Mouse (Mus musculus) retina, embryonic 14.5 days (tissue): ENCODE measurements around the gene Arid2.
A peak's percentile ranks its signal among the peaks of the same experiment; 100 is the strongest.
"Not testable (repeated sequence)": the region's sequence is repeated elsewhere in the genome, so short reads cannot be mapped to it uniquely, and the experiment has no call there.

Experiments used
- DNase-seq: peaks from one replicate; pipeline ENCODE4 v3.0.0-alpha.2; 2015; ENCODE audit warnings: low spot score

Arid2 gene

DNA sequence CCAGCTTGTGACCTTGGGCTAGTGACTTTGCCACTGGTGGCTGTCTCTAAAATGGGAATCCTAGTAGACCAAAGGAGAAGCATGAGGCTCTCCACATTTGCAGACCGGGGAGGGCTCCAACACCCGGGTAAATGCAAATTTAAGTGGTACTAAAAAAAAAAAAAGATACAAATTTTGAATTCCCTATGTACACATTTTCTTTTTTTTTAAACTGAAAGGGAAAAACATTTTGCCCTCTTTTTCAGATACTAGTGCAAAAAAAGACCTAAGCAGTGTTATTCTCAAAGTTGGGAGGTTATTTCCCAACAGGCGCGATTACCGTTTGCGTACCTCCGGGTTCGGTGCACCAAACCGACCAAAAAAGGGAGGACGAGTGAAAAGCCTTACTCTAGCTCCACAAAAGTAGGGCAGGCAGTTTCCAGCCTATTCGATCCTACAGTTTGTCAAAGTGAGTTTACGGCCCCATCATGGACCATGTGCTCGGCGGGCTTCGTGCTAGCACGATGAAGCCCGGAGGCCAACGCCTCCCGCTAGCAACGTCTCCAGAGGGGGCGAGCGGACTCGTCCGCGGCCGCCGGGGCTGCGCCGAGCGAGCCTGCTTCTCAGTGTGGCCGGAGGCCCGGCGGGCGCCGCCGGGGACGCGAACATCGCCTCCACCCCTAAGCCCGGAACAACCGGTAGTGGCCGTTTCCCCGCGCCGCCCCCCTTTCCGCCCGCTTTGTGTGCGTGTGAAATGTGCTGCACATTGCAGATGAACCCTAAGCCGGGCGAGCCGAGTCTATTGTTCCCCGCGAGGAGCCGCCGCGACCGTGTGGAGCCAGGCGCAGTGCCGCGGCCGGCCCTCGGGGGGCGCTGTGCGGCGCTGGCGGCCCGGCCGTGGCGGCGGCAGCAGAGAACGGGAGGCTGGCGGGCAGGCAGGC is 1.0 kb upstream of the Arid2 start:
- DNase-seq, result peak; percentile 93

DNA sequence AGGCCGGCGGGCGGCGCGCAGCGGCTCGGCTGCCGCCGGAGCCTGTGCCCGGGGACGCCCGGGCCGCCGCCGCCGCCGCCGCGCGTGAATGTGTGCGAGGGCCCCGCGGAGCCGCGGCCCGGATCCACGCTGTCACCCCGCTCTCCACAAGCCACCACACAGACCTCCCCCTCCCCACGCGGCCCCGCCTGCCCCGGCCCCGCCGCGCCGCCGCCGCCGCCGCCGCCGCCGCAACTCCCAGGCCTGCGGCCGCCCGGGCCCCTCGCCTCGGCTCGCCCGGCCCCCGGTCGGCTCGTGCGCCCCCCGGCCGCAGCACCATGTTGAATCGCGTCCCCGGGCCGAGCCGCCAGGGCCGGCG is 404 bp upstream of the Arid2 start:
- DNase-seq, result no peak

DNA sequence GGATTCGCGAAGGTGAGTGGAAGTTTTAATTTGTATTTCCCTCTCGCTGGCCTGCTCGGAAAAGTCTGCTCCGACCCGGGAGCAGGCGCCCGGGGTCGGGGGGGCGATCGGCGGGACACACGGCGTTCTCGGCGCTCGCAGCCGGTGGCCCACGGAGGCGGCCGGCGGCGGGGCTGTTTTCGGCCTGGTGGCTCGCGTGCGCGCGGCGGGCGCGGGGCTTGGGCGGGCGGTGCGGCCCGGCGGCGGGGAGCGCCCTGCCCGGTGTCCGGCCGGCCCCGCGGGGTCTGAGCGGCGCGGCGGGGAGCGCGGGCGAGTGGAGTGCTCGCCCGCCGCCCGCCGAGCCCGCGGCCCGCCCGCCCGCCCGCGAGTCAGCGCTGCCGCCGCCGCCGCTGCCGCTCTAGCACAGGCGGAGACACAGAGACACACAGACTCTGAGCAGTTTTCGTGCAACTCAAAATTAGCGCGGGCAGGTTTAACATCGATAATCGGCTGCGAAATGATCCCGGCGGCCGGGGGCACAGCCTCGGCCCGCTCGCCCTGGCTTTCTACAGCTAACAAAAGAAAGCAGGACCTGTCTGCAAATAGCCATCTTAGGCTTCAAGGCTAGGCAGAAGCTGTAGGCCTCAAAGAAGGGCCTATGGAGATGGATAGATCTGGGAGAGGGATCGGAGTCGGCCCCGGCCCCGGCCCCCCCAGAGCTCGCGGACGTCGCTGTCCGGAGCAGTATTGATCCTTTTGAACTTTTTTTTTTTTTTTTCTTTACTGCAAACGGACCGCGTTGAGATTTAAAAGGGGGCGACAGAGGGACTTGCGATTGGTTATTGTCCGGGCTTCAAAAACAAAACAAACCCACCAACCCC is 888 bp downstream of the Arid2 start:
- peak; percentile 71 for DNase-seq

DNA sequence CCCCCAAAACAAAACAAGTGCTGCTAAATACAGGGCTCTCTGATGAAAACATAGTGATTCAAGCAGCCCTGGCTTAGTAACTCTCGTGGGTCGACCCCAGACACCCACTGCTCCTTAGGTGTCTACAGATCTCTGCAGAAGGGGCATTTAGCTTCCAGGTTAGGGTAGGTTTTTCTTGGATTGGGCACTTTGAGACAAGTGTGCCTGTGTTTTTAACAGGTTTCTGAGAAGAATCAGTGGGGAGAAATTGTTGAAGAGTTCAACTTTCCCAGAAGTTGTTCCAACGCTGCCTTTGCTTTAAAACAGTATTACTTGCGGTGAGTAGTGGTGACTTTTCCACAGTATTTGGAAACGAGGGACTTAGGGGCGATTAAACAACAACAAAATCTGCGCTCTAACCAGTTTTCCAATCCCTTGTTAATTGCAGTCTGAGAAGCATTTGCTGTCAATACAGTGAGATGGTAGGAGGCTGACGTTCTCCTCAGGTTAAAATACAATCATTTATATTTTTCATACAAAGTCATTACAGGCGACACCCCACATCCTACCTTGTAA is 1.6 kb downstream of the Arid2 start:
- DNase-seq, result peak; percentile 22

DNA sequence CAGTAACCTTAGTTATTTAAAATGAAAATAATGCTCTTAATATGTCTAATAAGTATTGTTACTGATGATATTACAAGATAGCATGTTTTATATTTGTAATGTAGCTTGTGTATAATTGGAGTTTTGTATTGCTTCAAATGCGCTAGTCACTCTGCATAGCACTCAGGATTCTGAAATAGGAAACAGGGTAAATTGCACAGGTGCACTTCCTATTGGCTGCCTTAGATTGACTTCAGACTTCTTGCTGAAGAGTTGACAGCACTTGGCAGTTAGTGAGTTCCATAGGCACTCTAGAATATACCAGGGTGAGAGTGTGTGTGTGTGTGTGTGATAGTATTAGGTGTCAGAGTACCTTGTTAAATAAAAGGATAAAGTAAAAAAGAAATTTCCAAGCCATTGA is 2.7 kb downstream of the Arid2 start:
- DNase-seq, result no peak

DNA sequence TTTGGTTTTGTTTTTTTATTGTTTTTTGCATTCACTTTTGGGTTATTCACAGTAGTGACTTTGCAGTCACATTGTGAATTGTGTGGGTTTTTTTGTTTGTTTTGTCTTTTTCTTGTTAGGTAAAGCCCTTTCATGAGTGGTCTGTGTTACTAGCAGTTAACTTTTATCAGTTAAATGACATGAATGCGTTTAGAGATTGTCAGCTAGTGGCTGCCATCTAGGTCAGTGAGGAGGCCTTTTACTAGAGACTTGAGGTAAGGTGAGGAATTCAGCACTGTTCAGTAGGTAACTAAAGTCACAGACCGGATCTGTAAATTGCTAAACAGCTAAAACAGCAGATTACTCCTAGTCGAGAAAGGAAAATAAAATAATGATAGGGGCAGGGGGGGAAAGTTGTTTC is 6.1 kb downstream of the Arid2 start:
- no peak for DNase-seq

DNA sequence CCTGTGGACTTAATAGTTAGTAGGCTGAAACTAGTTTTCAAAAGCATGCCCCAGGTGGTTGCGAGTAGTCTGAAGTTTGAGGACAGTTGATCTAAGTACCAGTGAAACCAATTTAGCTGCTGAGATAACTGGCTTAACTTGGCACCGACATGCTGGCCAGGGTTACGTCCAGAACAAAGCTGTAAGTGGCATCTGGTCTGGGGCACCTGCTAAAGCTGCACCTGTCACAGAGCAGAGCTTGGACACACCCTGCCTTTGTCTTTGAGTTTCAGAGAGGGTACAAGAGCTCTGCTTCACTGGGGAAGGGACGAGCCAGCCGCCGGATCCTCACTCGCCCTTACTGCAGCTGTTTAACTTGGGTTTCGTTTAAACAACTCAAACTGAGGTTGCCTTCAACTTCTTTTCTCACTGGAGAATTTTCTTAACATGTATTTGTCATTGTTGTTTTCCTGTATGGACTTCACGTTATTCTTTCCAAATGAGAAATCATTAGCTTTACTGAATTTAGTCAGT is 9.8 kb downstream of the Arid2 start:
- DNase-seq, result no peak

DNA sequence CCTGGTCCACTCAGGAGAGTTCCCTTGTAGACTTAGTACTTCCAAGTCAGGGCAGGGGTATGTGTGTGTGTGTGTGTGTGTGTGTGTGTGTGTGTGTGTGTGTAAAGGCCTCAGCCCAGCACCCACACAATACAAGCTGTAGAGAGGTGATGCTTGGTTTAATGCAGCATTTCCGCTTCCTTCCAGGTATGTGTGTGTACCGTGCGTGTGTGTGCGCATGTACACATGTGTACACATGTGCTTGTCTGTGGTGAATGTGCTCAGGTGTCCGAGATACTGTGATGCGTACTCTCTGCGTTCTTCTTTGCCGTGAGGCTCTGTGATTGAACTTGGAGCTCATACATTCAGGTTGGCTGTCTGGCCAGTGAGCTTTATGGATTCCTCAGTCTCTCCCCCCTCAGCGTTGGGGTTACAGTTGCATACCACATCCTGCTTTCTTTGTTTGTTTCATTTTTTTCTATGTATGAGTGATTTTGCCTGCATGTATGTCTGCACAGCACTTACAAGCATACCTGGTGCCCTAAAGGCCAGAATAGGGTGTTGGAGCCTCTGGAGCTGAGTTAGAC is 10.4 kb downstream of the Arid2 start:
- DNase-seq, result no peak

DNA sequence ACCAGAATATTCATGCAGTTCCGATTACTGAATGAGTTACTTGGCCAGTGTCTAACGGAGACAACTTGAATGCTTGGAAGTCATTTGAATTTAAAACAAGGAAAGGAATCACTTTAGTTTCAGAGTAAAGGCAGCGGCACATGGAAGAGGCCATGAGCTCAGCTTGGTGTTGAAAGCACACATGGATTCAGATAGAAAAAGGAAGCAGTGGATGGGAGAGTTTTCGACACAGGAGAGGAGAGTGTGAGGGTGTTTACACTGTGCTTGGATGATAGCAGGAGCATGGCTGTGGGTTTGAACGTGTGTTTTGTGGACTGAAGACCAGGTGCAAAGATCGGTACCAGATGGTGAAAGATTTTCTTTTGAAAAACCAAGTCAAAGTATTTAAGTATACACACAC is 22.0 kb downstream of the Arid2 start:
- no peak for DNase-seq

DNA sequence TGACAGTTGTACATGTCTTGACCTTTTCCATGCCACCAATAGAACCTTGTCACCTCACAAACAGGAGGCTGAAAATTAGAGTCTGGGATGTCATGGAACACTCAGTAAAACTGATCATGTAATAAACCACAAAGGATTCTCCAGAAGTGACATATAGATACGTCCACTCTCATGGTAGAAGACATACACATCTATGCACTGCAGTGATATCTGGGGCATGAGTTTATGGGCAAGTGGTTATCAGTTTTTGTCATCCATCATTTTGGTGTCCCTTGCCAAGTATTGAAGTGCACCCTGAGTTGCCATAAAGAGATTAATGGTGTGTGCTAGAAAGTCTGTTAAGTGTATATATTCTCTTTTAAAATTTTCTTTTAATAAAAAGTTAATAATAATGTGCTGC is 25.6 kb downstream of the Arid2 start:
- DNase-seq, result no peak

DNA sequence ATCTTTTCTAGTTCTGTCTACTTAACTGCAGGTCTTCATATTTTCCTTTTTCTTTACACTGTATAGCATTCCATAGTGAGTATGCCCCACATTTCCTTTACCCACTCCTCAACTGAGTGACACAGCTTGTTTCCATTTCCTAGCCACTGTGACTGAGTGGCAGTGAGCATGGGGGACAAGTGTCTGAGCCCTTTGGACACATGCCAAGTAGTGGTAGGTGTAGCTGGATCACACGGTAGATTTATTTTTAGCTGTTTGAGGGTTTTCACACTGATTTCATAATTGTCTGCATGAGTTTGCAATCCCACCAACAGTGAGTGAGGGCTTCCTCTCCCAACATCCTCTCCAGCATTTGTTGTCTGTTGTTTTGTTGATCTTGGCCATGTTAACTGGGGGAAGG is 28.3 kb downstream of the Arid2 start:
- no peak for DNase-seq

DNA sequence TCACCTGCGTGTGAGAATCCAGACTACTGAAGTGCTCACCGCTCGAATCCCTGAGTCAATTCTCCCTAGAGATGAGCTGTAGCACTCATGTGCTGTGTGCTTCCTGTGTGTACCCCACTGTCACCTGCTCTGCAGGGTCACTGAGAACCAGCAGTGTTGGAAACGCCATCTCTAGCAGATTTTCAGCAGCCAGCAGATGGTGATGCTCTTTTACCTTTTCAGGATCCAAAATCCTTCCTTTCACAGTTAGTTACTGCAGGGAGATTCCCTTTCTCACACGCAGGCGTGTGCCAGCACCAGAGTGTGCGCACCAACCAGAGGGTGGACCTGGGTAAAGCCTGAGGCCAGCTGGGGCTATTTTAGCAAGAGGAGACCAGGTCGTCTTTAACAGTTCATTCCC is 32.0 kb downstream of the Arid2 start:
- DNase-seq, result no peak

DNA sequence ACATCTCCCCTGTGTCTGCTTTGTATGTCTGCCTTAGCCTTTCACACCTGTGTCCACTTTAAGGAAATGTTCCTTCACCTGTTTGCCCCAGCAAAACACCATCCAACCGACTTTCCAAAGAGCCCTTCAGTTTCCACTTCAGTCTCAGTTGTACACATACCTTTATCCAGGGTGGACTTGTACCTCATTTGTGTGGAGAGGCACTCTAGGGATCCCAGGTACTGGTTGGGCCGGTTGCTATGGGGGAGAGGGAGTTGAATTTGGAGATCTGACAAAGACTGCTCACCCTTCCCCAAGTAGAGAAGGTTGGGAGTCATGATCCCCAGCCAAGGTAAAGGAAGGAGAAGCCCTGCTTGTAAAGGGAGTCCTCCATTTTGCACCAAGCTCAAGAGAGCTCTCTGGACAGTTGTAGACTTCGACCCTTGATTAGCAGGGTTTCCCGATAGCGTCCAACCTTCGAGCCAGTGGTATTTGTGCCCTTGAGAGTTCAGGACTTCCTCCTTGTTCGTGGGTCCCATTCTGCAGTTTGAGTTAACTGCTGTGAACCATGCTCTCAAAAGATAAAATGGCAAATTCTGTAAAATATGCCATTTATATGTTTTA is 38.5 kb downstream of the Arid2 start:
- DNase-seq, result no peak

DNA sequence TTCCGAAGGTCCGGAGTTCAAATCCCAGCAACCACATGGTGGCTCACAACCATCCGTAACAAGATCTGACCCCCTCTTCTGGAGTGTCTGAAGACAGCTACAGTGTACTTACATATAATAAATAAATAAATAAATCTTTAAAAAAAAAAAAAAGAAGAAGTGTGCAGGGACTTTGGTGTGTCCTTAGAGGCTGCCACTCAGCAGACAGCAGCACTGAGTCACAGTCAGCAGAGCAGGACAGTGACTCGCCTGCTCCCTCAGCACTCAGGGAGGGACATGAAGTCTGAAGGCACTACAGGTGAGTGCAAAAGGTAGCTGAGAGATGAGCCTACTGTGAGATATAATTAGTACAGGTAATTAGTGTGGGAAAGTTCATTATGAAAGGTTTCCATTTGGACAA is 41.4 kb downstream of the Arid2 start:
- not testable (repeated sequence) for DNase-seq

DNA sequence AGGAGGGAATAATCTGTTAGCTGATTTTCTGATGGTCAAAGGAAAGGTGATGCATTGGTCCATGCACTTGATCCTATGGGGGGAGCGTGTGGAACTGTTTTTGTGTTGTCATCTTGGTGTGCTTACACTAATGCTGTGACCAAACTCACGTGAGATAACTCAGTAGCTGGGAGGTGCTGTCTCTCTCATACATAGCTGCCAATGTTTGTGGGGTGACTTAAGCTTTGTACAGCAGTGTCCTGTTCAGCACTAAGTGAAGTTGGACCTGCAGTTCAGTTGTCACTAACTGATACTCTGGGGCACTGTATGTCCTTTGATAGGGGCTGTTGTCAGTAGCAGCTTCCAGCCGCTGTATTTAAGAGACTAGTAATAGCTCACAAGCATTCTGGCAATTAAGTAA is 43.2 kb downstream of the Arid2 start:
- no peak for DNase-seq

DNA sequence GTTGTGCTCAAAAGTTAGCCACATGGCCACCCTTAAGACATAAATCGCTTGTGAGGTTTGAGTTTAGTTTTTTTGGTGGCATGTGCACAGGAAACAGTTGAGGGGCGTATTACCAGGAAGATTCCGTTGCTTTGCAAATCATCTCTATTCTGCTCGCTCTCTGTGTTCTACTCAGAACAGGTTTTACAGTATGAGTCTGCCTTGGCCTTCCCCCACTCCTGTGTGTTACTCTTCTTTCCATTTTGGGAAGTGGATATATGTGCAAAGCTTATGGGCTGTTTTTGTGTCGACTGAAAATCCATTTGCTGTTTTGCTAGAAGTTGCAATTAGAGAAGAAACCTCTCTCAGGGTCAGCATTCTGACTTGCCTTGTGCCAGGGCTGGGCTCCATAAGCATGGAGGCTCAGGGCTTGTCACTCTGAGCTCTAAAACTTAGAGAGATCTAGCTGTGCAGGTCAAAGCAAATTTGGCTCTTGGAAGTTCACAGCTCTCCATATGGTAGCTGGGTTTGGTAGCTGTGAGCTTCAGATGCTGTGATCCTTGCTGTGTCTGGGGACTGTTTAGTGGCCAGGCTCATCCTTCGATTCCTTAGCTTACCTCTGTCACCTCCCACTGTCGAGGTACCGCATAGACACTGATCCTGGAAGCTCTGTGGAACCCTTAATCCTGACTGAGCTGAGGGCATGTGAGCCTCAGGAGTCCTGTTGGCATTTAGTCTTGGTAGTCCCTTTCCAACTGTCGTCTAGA is 45.3 kb downstream of the Arid2 start:
- DNase-seq, result peak; percentile 9

DNA sequence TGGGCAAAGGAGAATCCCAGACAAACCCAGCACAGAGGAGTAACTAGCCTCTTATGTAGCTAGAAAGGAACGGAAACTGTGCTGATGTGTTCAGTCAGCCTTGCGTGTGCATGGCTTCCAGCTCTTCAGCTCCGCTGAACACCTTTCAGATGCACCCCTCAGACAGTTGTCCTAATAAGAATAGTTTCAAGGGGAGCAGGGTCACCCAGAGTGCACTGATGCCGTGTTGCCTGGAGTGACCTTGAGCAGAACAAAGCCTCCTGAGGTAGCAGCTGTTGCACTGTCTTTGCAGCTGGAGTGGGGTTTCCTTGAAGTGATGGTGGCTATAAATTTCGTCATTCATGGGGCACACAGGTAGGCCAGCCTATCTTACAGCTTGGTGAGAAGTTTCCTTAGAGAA is 46.0 kb downstream of the Arid2 start:
- peak; percentile 48 for DNase-seq

DNA sequence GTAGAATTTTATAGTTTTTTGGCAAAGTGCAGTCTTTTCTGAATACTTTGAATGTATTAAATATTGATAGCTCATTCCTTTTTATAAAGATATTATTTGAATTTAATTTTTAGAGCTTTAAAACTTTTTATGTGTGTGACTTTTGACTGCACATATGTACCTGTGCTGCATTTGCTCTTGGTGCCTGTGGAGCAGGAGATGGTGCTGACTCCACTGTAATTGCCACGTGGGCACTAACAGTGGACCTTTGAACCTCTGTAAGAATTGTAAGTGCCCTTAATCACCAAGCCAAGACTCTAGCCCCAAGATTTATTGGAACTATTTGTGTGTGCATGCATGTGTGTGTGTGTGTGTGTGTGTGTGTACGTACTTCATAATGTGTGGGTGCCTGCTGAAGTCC is 53.6 kb downstream of the Arid2 start:
- no peak for DNase-seq

DNA sequence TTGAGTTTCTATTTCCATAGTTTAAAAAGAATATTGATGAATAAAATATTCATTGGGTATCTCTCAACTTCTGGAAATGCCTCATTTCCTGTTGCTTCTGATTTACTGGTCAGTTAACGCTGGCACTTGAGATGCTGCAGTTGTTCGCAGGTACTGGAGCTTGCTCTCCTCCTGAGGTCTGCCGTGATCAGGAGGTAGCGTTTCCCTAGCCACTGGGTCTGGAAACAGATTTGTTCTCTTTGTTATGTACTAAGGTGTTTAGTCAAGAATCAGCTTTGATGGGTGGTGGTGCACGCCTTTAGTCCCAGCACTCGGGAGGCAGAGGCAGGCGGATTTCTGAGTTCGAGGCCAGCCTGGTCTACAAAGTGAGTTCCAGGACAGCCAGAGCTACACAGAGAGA is 54.8 kb downstream of the Arid2 start:
- no peak for DNase-seq

DNA sequence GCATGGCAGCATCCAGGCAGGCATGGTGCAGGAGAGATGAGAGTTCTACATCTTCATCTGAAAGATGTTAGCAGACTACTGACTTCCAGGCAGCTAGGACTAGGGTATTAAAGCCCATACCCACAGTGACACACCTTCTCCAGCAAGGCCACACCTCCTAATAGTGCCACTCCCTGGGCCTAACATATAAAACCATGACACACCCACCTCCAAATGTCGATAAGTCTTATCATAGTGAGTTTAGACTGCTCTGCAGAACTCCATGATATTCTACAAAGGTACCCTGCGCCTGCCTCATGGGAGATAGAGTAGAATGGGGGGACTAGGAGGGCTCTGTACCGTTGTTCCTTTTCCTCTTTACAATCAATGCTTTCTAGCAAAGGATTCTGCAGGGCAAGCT is 55.6 kb downstream of the Arid2 start:
- DNase-seq, result no peak

DNA sequence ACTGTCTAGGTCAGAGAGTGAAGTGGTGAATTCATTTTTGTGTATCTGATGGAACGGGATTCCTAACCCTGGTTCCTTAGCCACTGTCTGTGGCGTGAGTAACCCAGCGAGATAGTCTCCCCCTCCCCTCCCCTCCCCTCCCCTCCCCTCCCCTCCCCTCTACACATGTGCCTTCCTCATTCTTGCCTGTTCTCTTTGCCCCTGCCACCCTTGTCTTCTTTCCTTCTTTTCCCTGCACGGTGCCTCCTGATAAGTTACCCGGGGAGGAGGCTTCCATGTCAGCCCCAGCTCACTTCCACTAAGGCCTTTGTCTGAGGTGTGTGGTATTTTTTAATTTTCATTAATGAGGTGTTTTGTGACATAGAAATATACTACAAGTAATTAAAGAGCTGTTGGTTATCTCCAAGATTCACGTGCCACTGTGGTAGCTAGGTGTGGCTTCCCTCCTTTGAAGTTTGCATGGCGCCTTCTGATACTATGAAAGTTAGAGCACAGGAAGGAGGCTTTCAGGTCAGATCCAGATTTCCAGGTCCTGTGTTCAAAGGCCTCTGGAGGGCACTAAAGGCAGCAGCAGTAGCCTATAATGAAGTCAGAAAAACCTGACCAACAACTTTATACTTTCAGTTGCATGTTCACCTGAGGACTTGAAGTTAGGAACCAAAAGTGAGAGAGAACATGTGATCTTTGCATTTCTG is 57.4 kb downstream of the Arid2 start:
- no peak for DNase-seq
